ENCODE assay signal across 8 mouse cellular contexts in the genomic region with DNA sequence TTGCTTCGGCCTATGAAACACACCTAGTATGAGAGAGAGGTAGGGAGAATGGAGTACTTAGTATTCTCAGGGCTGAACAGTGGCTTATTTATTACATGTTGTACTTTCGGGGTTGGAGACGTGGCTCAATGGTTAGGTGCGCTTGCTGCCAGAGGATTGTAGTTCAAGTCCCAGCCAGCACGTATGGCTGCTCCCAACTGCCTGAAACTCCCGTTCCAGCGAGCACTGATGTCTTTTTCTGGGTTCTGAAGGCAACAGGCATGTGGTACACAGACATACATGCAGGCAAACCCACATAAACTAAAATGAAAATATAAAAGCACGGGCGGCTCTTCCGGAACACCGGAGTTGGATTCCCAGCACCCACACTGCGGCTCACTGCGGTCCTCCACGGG. TPM values are rescaled to one million over a fixed set of nuclear protein-coding genes. Genes with fewer than 3 reads are reported as not detected.
A peak's percentile ranks its signal among the peaks of the same experiment; 100 is the strongest.
DNase-seq lines count a peak whose midpoint lies in the region; ATAC-seq and TF ChIP-seq lines count a peak whose summit lies in the region.

No protein-coding gene starts in this region.

- no peak for ATAC-seq in kidney, embryonic 14.5 days (ENCODE audit: low FRiP score, low TSS enrichment)
- ATAC-seq in hindbrain, embryonic 12.5 days (ENCODE audit: low FRiP score), result 0 out of 2 replicates have a peak, but pooled peaks have one; percentile 53
- ATAC-seq in midbrain, embryonic 12.5 days (ENCODE audit: low FRiP score, low read depth), result no peak; the same call in 1 of the 2 replicates

- H3K27me3 ChIP-seq in kidney, embryonic 14.5 days (ENCODE audit: control insufficient read depth, insufficient read depth, low read length), result no peaks in the 10 kb centered on the region
- no peaks in the 10 kb centered on the region for H3K27me3 ChIP-seq in hindbrain, embryonic 12.5 days
- H3K27me3 ChIP-seq in midbrain, embryonic 12.5 days, result no peaks in the 10 kb centered on the region

- H3K4me3 ChIP-seq in kidney, embryonic 14.5 days (ENCODE audit: low read length), result peak overlapping the region; percentile 93
- peak overlapping the region; percentile 89 for H3K4me3 ChIP-seq in bone marrow, adult 2 months (replicated peaks; ENCODE audit: control insufficient read depth, low read depth, low read length)
- H3K4me3 ChIP-seq in hindbrain, embryonic 12.5 days, result peak overlapping the region; percentile 86
- H3K4me3 ChIP-seq in midbrain, embryonic 12.5 days, result peak overlapping the region; percentile 70

- TF ChIP-seq CTCF in bone marrow, adult 2 months (IDR thresholded peaks at IDR 0.05; ENCODE audit: control insufficient read depth, insufficient read depth, low read length), result no peak

- TF ChIP-seq POLR2A in bone marrow, adult 2 months (IDR thresholded peaks at IDR 0.05; ENCODE audit: borderline replicate concordance, control insufficient read depth, low read depth, low read length), result no peak

- peak overlapping the region; percentile 56 for H3K4me2 ChIP-seq in kidney, embryonic 14.5 days (replicated peaks; ENCODE audit: low read depth, low read length)
- H3K4me2 ChIP-seq in hindbrain, embryonic 12.5 days (replicated peaks), result peak overlapping the region; percentile 78
- peak overlapping the region; percentile 79 for H3K4me2 ChIP-seq in midbrain, embryonic 12.5 days (replicated peaks)

- no peak for DNase-seq in kidney, postnatal 10 days
- DNase-seq in cerebellum, postnatal 25 days, result no peak
- DNase-seq in gastrocnemius, postnatal 25 days, result no peak
- no peak for DNase-seq in thymus, postnatal 10 days (ENCODE audit: low spot score in 2 of 2)

- peaks cover 5% of the 10 kb centered on the region; the same call in 1 of the 2 replicates for H3K4me1 ChIP-seq in kidney, embryonic 14.5 days (ENCODE audit: control insufficient read depth, insufficient read depth, low read length)
- H3K4me1 ChIP-seq in bone marrow, adult 2 months (ENCODE audit: control insufficient read depth, insufficient read depth, low read length), result no peaks in the 10 kb centered on the region; the same call in 1 of the 2 replicates
- H3K4me1 ChIP-seq in hindbrain, embryonic 12.5 days, result peaks cover 12% of the 10 kb centered on the region
- H3K4me1 ChIP-seq in midbrain, embryonic 12.5 days, result peaks cover 14% of the 10 kb centered on the region

- H3K9me3 ChIP-seq in kidney, embryonic 14.5 days (ENCODE audit: control insufficient read depth, low read length), result no peaks in the 10 kb centered on the region
- no peaks in the 10 kb centered on the region for H3K9me3 ChIP-seq in hindbrain, embryonic 12.5 days (replicated peaks)
- H3K9me3 ChIP-seq in midbrain, embryonic 12.5 days, result no peaks in the 10 kb centered on the region

- WGBS in kidney, embryonic 14.5 days, result 7% methylated on average over 14 of the region's 14 CpGs
- WGBS in bone marrow, adult 2 months, result 7% methylated on average over 14 of the region's 14 CpGs
- WGBS in hindbrain, embryonic 12.5 days, result 9% methylated on average over 14 of the region's 14 CpGs
- WGBS in midbrain, embryonic 12.5 days, result 8% methylated on average over 14 of the region's 14 CpGs

- H3K9ac ChIP-seq in kidney, embryonic 14.5 days (ENCODE audit: low read depth, low read length), result peak overlapping the region; percentile 84
- H3K9ac ChIP-seq in hindbrain, embryonic 12.5 days, result peak overlapping the region; percentile 88
- peak overlapping the region; percentile 88 for H3K9ac ChIP-seq in midbrain, embryonic 12.5 days (replicated peaks)

- H3K27ac ChIP-seq in kidney, embryonic 14.5 days (ENCODE audit: low read depth, low read length), result peak overlapping the region; percentile 93
- peak overlapping the region; percentile 87 for H3K27ac ChIP-seq in bone marrow, adult 2 months (ENCODE audit: control insufficient read depth, insufficient read depth, low read depth, low read length, poor library complexity)
- peak overlapping the region; percentile 96 for H3K27ac ChIP-seq in hindbrain, embryonic 12.5 days
- H3K27ac ChIP-seq in midbrain, embryonic 12.5 days (replicated peaks), result peak overlapping the region; percentile 92

- peaks cover 12% of the 10 kb centered on the region for H3K36me3 ChIP-seq in kidney, embryonic 14.5 days (ENCODE audit: control insufficient read depth, insufficient read depth, low read length)
- peaks cover 9% of the 10 kb centered on the region for H3K36me3 ChIP-seq in hindbrain, embryonic 12.5 days
- peaks cover 13% of the 10 kb centered on the region for H3K36me3 ChIP-seq in midbrain, embryonic 12.5 days

RNA-seq across cellular contexts. Expression of a gene that starts 0.7 kb away (rescaled TPM):
- polyA plus RNA-seq in kidney, embryonic 14.5 days (2014; fragmentation: Nextera tagmentation; extraction: Ambion mirVana), result 29.5 and 33.0 TPM in 2 replicates
- 4.4 and 8.4 TPM in 2 replicates for polyA plus RNA-seq in bone marrow, adult 2 months (2011; ENCODE audit: insufficient read depth, insufficient read length, low replicate concordance, missing spikeins)
- 34.3 and 37.9 TPM in 2 replicates for polyA plus RNA-seq in hindbrain, embryonic 12.5 days (2016; fragmentation: Nextera tagmentation; extraction: Ambion mirVana)
- 37.9 and 40.1 TPM in 2 replicates for polyA plus RNA-seq in midbrain, embryonic 12.5 days (2016; fragmentation: Nextera tagmentation; extraction: Ambion mirVana)
- total RNA-seq in gastrocnemius, postnatal 25 days (2021), result 10 to 100 TPM in 1 of 2 experiments, 1 to 10 TPM in 1; 9.7 to 10.9 TPM

RNA-seq across cellular contexts. Expression of a gene that starts 20.1 kb away (rescaled TPM):
- 0.20 and 0.69 TPM in 2 replicates for polyA plus RNA-seq in kidney, embryonic 14.5 days (2014; fragmentation: Nextera tagmentation; extraction: Ambion mirVana)
- 1.6 and 5.3 TPM in 2 replicates for polyA plus RNA-seq in bone marrow, adult 2 months (2011; ENCODE audit: insufficient read depth, insufficient read length, low replicate concordance, missing spikeins)
- 0.52 and 0.96 TPM in 2 replicates for polyA plus RNA-seq in hindbrain, embryonic 12.5 days (2016; fragmentation: Nextera tagmentation; extraction: Ambion mirVana)
- polyA plus RNA-seq in midbrain, embryonic 12.5 days (2016; fragmentation: Nextera tagmentation; extraction: Ambion mirVana), result 0.64 and 0.79 TPM in 2 replicates
- total RNA-seq in gastrocnemius, postnatal 25 days (2021), result under 1 TPM in 1 of 2 experiments, not detected in 1; 0.11 TPM

RNA-seq across cellular contexts. Expression of a gene that starts 21.4 kb away (rescaled TPM):
- 7.3 and 11.8 TPM in 2 replicates for polyA plus RNA-seq in kidney, embryonic 14.5 days (2014; fragmentation: Nextera tagmentation; extraction: Ambion mirVana)
- polyA plus RNA-seq in bone marrow, adult 2 months (2011; ENCODE audit: insufficient read depth, insufficient read length, low replicate concordance, missing spikeins), result 4.4 and 4.6 TPM in 2 replicates
- polyA plus RNA-seq in hindbrain, embryonic 12.5 days (2016; fragmentation: Nextera tagmentation; extraction: Ambion mirVana), result 9.4 and 9.9 TPM in 2 replicates
- polyA plus RNA-seq in midbrain, embryonic 12.5 days (2016; fragmentation: Nextera tagmentation; extraction: Ambion mirVana), result 9.5 and 9.9 TPM in 2 replicates
- total RNA-seq in gastrocnemius, postnatal 25 days (2021), result 1 to 10 TPM; 3.2 to 4.3 TPM
